Mouse (Mus musculus) intestine, postnatal 0 days (tissue): ENCODE results near the gene Sdsl. TPM values are rescaled to one million over a fixed set of nuclear protein-coding genes. Genes with fewer than 3 reads are reported as not detected.

Experiments
- ATAC-seq: fragments of 200-750 bp; cut with Nextera tagmentation; 2 replicates; pipeline ENCODE4 v1.8.0; 2017; ENCODE audit warnings: mild to moderate bottlenecking, moderate TSS enrichment, moderate library complexity
- H3K27ac ChIP-seq: fragments of 300-500 bp; sonication (generic); 2 replicates; pipeline ENCODE4 v1.5.1; 2014; ENCODE audit warnings: mild to moderate bottlenecking, low read depth, low read length, moderate library complexity
- H3K27me3 ChIP-seq: fragments of 300-500 bp; sonication (generic); replicated peaks from 2 replicates; pipeline ENCODE4 v1.6.1; 2014; ENCODE audit warnings: low read length, mixed read lengths; ENCODE audit not compliant: control insufficient read depth, insufficient read depth
- H3K36me3 ChIP-seq: fragments of 300-500 bp; sonication (generic); 2 replicates; pipeline ENCODE4 v1.6.1; 2014; ENCODE audit warnings: mild to moderate bottlenecking, moderate library complexity; ENCODE audit not compliant: control insufficient read depth, insufficient read depth
- H3K4me1 ChIP-seq: fragments of 300-500 bp; sonication (generic); replicated peaks from 2 replicates; pipeline ENCODE4 v1.6.1; 2014; ENCODE audit warnings: antibody characterized with exemption, low read length, mixed read lengths; ENCODE audit not compliant: control insufficient read depth, insufficient read depth
- H3K4me2 ChIP-seq: fragments of 300-500 bp; sonication (generic); replicated peaks from 2 replicates; pipeline ENCODE4 v1.6.1; 2014; ENCODE audit warnings: low read depth, mild to moderate bottlenecking, moderate library complexity
- H3K4me3 ChIP-seq: fragments of 300-500 bp; sonication (generic); 2 replicates; pipeline ENCODE4 v1.5.1; 2014; ENCODE audit warnings: low read depth, low read length
- H3K9ac ChIP-seq: fragments of 300-500 bp; sonication (generic); 2 replicates; pipeline ENCODE4 v1.6.1; 2014; ENCODE audit warnings: mild to moderate bottlenecking, low read depth, low read length
- H3K9me3 ChIP-seq: fragments of 300-500 bp; sonication (generic); 2 replicates; pipeline ENCODE4 v1.6.1; 2016; ENCODE audit warnings: mixed run types; ENCODE audit not compliant: control insufficient read depth
- CTCF ChIP-seq: sonication (generic); IDR thresholded peaks from 2 replicates; pipeline ENCODE4 v1.5.1; 2016; ENCODE audit warnings: low read depth, mild to moderate bottlenecking, control low read depth, antibody characterized with exemption, moderate library complexity
- WGBS: fragments of 180-500 bp; shearing (Covaris S2); extraction: QIAGEN DNeasy Blood & Tissue Kit; methylation state at CpG from one replicate; pipeline ENCODE4 v1.1.7; 2014; 5-methylcytosine and 5-hydroxymethylcytosine counted together
- polyA plus RNA-seq: library from polyadenylated mRNA; unstranded; fragments of >200 nt; fragmentation: Nextera tagmentation; extraction: Ambion mirVana; gene quantifications from 2 replicates; pipeline ENCODE4 v1.2.1, GENCODE M21; 2015

Gene Sdsl
- polyA plus RNA-seq, 1 experiment from 2014 or later: 21.2 TPM

- TF ChIP-seq CTCF: no peak
- Histone ChIP-seq H3K27me3 (no peaks in the 10 kb centered on the region), H3K4me3 (no peak overlapping the region), H3K9me3 (no peaks in the 10 kb centered on the region), H3K4me1 (no peaks in the 10 kb centered on the region), H3K27ac (no peak overlapping the region), H3K36me3 (peaks cover 32% of the 10 kb centered on the region; the same call in 1 of the 2 replicates), H3K9ac (no peak overlapping the region), H3K4me2 (no peak overlapping the region)
- WGBS: 82% methylated on average over 3 of the region's 3 CpGs
- no peak for ATAC-seq
These were observed 24.5 kb upstream of the Sdsl start for GRCm38 (mm10) chr5:120497071-120497470.

DNA sequence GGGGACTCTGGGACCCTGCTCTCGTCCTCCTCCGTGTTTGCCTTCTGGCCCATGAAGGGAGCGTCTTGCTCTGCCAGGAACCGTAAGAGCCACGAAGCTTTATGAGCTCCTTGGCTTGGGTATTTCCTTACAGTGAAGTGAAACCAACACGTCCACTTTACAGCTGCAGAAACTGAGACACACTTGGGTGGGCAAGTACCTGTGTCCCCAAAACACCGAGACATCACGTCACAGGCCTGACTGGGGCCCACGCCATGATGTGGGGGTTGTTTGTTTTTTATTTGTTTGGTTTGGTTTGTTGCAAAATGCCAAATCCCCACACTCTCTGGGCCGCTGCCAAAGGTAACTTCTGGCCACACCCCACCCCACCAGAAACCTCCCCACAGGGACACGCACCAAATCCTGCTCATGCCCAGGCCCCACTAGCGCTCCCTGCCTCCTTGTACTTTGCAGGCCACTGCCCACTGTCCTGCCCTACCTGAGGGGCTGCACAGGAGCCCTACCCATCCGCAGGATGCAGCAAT is 23.2 kb upstream of the Sdsl start:
- WGBS: 90% methylated on average over 13 of the region's 13 CpGs
- H3K9ac ChIP-seq: no peak overlapping the region
- no peaks in the 10 kb centered on the region for H3K27me3 ChIP-seq
- peaks cover 38% of the 10 kb centered on the region; the same call in 1 of the 2 replicates for H3K36me3 ChIP-seq
- TF ChIP-seq CTCF: no peak
- H3K4me1 ChIP-seq: no peaks in the 10 kb centered on the region
- ATAC-seq: no peak
- no peaks in the 10 kb centered on the region for H3K9me3 ChIP-seq
- no peak overlapping the region for H3K4me3 ChIP-seq
- no peak overlapping the region for H3K27ac ChIP-seq
- H3K4me2 ChIP-seq: no peak overlapping the region

- Histone ChIP-seq H3K9me3 (no peaks in the 10 kb centered on the region), H3K4me1 (no peaks in the 10 kb centered on the region), H3K4me2 (no peak overlapping the region), H3K36me3 (peaks cover 38% of the 10 kb centered on the region; the same call in 1 of the 2 replicates), H3K9ac (no peak overlapping the region), H3K27ac (no peak overlapping the region), H3K4me3 (no peak overlapping the region), H3K27me3 (no peaks in the 10 kb centered on the region)
- TF ChIP-seq CTCF: no peak
- ATAC-seq: no peak
- WGBS: 79% methylated on average over 10 of the region's 10 CpGs
These were observed 22.6 kb upstream of the Sdsl start for GRCm38 (mm10) chr5:120495064-120495702.

GRCm38 (mm10) chr5:120493873-120494395 is 21.3 kb upstream of the Sdsl start:
- ATAC-seq: no peak
- H3K27ac ChIP-seq: no peak overlapping the region
- H3K9me3 ChIP-seq: no peaks in the 10 kb centered on the region
- H3K4me3 ChIP-seq: no peak overlapping the region
- WGBS: 91% methylated on average over 9 of the region's 9 CpGs
- no peak overlapping the region for H3K9ac ChIP-seq
- no peak overlapping the region for H3K4me2 ChIP-seq
- H3K36me3 ChIP-seq: peaks cover 38% of the 10 kb centered on the region; the same call in 1 of the 2 replicates
- H3K27me3 ChIP-seq: no peaks in the 10 kb centered on the region
- no peaks in the 10 kb centered on the region for H3K4me1 ChIP-seq
- no peak for TF ChIP-seq CTCF

DNA sequence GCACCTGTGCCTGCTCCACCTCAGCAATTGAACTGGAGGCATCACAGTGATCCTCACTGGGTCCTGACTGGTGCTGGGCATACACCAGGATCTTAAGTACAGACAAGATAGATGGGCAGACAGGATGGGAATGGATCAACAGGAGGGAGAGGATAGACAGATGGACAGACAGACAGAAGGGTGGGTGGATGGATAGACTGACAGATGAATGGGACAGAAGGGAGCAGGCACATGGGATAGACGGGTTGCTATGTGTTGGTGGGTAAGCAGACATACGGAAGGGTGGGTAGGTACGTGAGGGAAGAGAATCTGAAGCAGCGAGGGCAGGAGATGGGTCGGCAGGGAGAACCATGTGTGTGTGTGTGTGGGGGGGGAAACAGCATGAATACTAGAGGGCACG is 20.8 kb upstream of the Sdsl start:
- H3K27ac ChIP-seq: no peak overlapping the region
- H3K4me3 ChIP-seq: no peak overlapping the region
- H3K4me1 ChIP-seq: no peaks in the 10 kb centered on the region
- H3K36me3 ChIP-seq: peaks cover 40% of the 10 kb centered on the region
- no peak for ATAC-seq
- no peak overlapping the region for H3K4me2 ChIP-seq
- WGBS: 95% methylated on average over 6 of the region's 6 CpGs
- no peaks in the 10 kb centered on the region for H3K9me3 ChIP-seq
- no peaks in the 10 kb centered on the region for H3K27me3 ChIP-seq
- TF ChIP-seq CTCF: no peak
- no peak overlapping the region for H3K9ac ChIP-seq

GRCm38 (mm10) chr5:120492437-120492836 is 19.8 kb upstream of the Sdsl start:
- ATAC-seq: no peak
- no peak overlapping the region for H3K27ac ChIP-seq
- WGBS: 75% methylated on average over 11 of the region's 11 CpGs
- H3K36me3 ChIP-seq: peaks cover 44% of the 10 kb centered on the region
- no peaks in the 10 kb centered on the region for H3K4me1 ChIP-seq
- H3K9me3 ChIP-seq: no peaks in the 10 kb centered on the region
- H3K4me2 ChIP-seq: no peak overlapping the region
- H3K4me3 ChIP-seq: no peak overlapping the region
- no peaks in the 10 kb centered on the region for H3K27me3 ChIP-seq
- peak; percentile 64 for TF ChIP-seq CTCF
- no peak overlapping the region for H3K9ac ChIP-seq
